Mouse (Mus musculus): Measurements from ENCODE around the gene Rps26. TPM values are rescaled to one million over a fixed set of nuclear protein-coding genes. Genes with fewer than 3 reads are reported as not detected.
A peak's percentile ranks its signal among the peaks of the same experiment; 100 is the strongest.

The Rps26 gene
- polyA plus RNA-seq (2015; fragmentation: Nextera tagmentation; extraction: Ambion mirVana): 482 and 485 TPM in 2 replicates

DNA sequence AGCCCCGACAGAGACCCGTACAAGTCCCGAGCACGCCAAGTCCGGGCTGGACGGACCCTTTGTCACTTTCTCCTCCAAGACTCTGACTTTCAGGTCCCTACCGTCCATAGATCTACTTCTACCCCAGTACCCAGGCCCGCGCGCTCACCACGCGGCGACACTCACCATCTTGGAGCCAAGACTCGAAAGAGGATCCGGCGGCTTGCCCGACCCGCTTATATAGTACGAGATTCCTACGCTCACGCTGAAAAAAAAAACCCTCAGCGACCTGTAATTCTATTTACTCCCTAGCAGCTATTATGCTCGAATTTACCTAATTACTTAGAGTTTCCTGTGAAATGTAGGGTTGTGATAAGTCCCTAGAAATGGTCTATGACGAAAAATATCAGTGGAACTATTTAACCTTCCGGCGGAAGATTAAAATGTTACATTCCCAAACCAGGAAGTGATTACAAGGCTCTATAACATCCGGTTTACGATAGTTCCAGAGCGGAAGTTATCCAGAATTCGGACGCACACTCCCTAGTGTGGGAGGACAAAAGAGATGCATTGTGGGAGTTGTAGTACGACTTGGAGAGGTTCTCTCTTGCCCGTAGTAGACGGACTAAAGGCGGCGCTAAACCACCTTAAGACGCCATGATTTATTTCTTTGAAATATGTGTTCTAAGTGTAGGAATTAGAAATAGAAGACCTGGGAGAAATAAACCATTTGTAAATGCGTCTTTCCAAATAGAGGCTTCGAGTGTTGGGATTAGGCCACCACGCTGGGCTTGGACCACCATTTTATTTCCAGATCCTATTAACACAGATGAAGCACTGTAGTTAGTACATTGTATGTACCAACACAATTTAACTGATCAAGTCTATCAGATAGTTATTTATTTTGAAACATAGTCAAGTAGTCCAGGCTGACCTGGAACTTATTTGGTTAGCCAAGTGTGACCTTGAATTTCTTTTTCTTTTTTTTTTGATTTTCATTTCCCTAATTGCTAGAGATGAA is at the start of gene Rps26:
Rps26 (minus strand) TSS at position 437 of the 1,000 bp plus-strand sequence.
- H3K4me1 ChIP-seq (replicated peaks): peaks cover 12% of the 10 kb centered on the region
- peak within 1 kb of the TSS; percentile 94 for H3K9ac ChIP-seq
- peak; percentile 97 for ATAC-seq (ENCODE audit: low FRiP score)
- under 1% methylated on average over 40 of the region's 40 CpGs for WGBS
- H3K4me2 ChIP-seq: peak within 1 kb of the TSS; percentile 93
- peak within 1 kb of the TSS; percentile 85 for H3K27ac ChIP-seq
- H3K9me3 ChIP-seq: no peaks in the 10 kb centered on the region
- H3K36me3 ChIP-seq: peaks cover 29% of the 10 kb centered on the region
- H3K4me3 ChIP-seq: peak within 1 kb of the TSS; percentile 84
- no peaks in the 10 kb centered on the region for H3K27me3 ChIP-seq

DNA sequence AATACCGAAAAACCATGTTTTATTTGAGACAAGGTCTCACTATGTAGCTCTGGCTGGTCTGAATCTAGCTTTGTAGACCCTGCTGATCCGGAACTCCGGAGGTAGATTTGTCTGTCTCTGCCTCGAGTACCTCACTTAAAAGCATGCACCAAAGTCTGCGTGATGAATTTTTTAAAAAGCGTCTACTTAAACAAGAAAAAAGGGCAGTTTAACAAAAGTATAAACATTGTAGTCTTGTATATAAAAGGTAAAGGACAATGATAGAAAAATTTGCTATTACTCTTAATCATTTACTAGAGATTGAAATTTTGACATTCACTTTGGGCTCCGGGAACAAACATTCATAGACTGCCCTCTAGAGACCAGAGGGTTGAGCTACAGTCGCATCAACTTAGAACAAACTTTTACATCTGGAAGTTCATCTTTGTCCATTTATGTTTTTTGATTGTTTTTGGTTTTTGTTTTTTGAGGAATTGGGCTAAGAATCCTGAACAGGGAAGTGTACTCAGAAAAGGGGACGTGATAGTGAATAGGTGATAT is 48.0 kb upstream of the Rps26 start:
- WGBS: 3% methylated on average over 9 of the region's 9 CpGs
- Histone ChIP-seq H3K9ac (peak overlapping the region; percentile 78; the same call in 1 of the 2 replicates), H3K4me2 (peak overlapping the region; percentile 86), H3K27me3 (peaks cover 11% of the 10 kb centered on the region), H3K36me3 (peaks cover 17% of the 10 kb centered on the region), H3K27ac (peak overlapping the region; percentile 68), H3K4me1 (replicated peaks) (peaks cover 13% of the 10 kb centered on the region), H3K4me3 (peak overlapping the region; percentile 58), H3K9me3 (no peaks in the 10 kb centered on the region)
- peak; percentile 9; the same call in 1 of the 2 replicates for ATAC-seq (ENCODE audit: low FRiP score)

DNA sequence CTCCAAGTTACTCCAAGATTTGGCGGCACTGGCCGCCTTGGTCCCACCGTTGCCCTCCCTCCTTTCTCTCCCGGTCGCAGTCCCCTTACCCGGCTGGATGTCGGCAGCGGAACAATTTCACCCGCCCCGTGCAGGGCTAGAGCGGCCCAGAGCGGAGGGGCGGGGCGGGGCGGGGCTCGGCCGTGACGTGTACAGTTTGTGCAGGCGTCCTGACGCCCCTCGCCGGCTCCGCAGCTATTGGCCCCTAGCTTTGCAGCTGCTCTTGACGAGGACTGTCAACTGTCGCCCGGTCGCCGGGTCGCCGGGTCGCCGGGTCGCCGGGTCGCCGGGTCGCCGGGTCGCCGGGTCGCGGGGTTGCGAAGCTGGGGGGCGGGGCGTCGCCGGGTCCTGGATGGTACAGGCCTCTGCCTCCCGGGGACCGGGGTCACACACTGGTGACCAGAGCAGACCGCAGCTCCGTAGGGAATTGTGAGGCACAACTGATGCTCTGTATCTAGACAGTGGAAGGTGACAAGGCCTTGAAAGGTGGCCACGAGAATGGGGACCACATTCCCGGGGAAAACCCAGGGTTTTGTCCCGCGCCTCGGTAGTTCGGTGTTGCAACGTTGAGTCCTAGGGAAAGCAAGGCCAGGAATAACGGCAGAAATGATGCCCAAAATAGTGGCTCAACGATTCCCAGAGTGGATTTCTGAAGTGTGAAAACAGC is 47.4 kb upstream of the Rps26 start, which contains the start of gene Suox:
Suox (minus strand) TSS at position 311 of the 706 bp plus-strand sequence.
- H3K27me3 ChIP-seq: peaks cover 11% of the 10 kb centered on the region
- under 1% methylated on average over 59 of the region's 60 CpGs for WGBS
- peak within 1 kb of the TSS; percentile 78 for H3K9ac ChIP-seq
- peaks cover 11% of the 10 kb centered on the region for H3K36me3 ChIP-seq
- H3K4me3 ChIP-seq: peak within 1 kb of the TSS; percentile 58
- peak; percentile 92 for ATAC-seq (ENCODE audit: low FRiP score)
- no peaks in the 10 kb centered on the region for H3K9me3 ChIP-seq
- H3K27ac ChIP-seq: peak within 1 kb of the TSS; percentile 68
- H3K4me2 ChIP-seq: peak within 1 kb of the TSS; percentile 86
- peaks cover 16% of the 10 kb centered on the region for H3K4me1 ChIP-seq (replicated peaks)

DNA sequence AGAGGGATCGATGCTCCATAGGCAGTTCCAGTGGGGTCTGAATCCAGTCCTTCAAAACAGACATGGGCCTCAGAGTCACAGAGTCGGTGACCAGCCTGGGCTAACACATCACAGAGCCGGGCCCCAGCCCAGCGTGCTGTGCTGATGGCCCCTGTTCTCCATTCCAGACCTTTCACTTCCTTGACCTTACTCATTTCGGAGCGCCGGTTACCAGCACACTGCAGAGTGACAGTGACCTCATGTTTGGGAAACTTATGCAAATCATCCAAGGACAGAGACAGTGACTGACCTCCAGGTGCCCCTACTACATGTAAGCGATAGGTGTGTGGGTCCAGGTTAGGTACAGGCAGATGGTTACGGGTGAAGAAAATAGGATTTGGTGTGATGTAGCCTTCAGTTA is 44.6 kb upstream of the Rps26 start:
- Histone ChIP-seq H3K36me3 (peaks cover 8% of the 10 kb centered on the region), H3K4me3 (no peak overlapping the region), H3K27ac (no peak overlapping the region), H3K4me2 (no peak overlapping the region), H3K9me3 (no peaks in the 10 kb centered on the region), H3K27me3 (peaks cover 11% of the 10 kb centered on the region), H3K4me1 (replicated peaks) (peaks cover 29% of the 10 kb centered on the region), H3K9ac (no peak overlapping the region)
- ATAC-seq (ENCODE audit: low FRiP score): no peak
- WGBS: 93% methylated on average over 9 of the region's 9 CpGs

DNA sequence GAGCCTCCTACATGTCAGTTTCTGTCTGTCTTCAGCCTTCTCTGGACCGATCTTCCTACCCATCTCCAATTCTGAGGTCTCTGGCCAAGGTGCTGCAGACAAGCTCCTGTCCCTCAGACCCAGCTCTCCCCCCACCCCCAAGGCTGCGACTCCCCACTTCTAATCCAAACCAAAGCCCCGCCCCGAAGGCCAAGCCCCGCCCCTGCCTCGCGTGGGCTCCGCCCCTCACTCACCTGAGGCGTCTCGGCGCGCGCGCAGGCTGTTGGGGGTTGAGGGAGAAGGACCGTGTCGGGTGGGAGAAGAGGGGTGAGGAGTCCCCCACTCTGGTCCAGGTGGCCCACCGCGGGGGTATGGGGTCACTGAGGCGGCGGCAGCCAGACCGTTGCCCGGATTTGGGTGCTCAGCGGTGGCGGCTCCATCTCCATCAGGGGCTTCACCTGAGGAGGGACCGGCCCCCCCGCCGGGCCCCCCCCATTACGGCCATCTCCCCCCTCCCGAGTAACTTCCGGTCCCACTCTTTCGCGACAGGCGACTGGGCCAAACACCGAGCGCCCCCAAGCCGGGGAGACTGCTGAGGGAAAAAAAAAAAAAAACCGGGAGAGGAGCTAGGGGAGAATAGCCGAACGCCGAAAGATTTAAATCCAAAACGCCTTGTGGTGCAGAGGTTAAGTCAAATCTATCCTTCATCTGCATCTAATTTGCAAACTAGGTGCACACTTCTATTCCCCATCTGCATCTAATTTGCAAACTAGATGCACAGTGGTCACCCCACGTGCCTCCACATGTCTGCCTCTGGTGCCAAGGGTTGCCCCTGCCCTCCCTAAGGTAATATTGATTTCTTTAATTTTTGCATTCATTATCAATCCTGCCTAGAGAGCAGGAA is 42.5 kb upstream of the Rps26 start:
- ATAC-seq (ENCODE audit: low FRiP score): peak; percentile 60
- H3K27ac ChIP-seq: peak overlapping the region; percentile 88

DNA sequence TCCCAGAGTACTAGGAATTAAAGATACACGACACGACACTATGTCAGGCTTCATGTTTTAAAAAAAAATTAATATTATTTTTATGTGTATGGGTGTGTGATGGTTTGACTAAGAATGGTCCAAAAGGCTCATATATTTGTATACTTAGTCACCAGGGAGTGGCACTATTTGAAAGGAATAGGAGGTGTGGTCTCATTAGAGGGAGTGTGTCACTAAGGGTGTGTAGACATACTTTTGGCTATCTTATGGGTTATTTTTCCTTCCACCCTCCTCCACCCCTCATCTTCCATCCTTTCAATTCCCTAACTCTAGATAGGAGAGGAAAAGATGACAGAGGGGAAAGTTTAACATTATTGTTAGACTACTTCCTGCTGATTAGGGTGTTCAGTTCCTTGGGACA is 39.3 kb upstream of the Rps26 start:
- no peak overlapping the region for H3K27ac ChIP-seq
- 95% methylated on average over 2 of the region's 2 CpGs for WGBS
- no peaks in the 10 kb centered on the region; the same call in 1 of the 2 replicates for H3K36me3 ChIP-seq
- H3K27me3 ChIP-seq: peaks cover 7% of the 10 kb centered on the region; the same call in 1 of the 2 replicates
- H3K4me2 ChIP-seq: no peak overlapping the region
- H3K9me3 ChIP-seq: no peaks in the 10 kb centered on the region
- no peak for ATAC-seq (ENCODE audit: low FRiP score)
- peaks cover 18% of the 10 kb centered on the region for H3K4me1 ChIP-seq (replicated peaks)
- no peak overlapping the region for H3K9ac ChIP-seq
- no peak overlapping the region for H3K4me3 ChIP-seq

More for the DNA sequence above, 42.5 kb upstream of the Rps26 start:
- 1% methylated on average over 42 of the region's 42 CpGs for WGBS
- no peaks in the 10 kb centered on the region for H3K9me3 ChIP-seq
- H3K4me2 ChIP-seq: peak overlapping the region; percentile 76
- H3K4me3 ChIP-seq: peak overlapping the region; percentile 76
- H3K4me1 ChIP-seq (replicated peaks): peaks cover 25% of the 10 kb centered on the region
- H3K9ac ChIP-seq: peak overlapping the region; percentile 83
- H3K36me3 ChIP-seq: peaks cover 8% of the 10 kb centered on the region
- H3K27me3 ChIP-seq: peaks cover 11% of the 10 kb centered on the region

DNA sequence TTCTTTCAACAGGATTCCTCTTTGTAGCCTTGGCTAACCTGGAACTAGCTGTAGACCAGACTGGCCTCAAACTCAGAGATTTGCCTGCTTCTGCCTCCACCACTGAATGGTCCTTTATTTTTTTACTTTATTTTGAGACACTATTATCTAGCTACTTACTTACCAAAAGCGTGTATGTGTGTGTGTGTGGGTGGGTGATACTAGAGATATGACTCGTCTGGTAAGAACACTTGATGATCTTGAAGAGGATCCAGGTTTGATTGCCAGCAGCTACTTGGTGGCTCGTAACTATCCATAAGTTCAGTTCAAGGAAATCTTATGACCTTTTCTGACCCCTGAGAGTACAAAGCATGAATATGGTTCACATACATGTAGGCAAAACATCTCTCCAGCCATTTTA is 38.8 kb upstream of the Rps26 start:
- peaks cover 18% of the 10 kb centered on the region for H3K4me1 ChIP-seq (replicated peaks)
- ATAC-seq (ENCODE audit: low FRiP score): no peak
- no peak overlapping the region for H3K27ac ChIP-seq
- H3K9ac ChIP-seq: no peak overlapping the region
- WGBS: 90% methylated on average over 3 of the region's 3 CpGs
- H3K4me3 ChIP-seq: no peak overlapping the region
- H3K27me3 ChIP-seq: peaks cover 3% of the 10 kb centered on the region; the same call in 1 of the 2 replicates
- no peak overlapping the region for H3K4me2 ChIP-seq
- no peaks in the 10 kb centered on the region for H3K9me3 ChIP-seq
- H3K36me3 ChIP-seq: no peaks in the 10 kb centered on the region

DNA sequence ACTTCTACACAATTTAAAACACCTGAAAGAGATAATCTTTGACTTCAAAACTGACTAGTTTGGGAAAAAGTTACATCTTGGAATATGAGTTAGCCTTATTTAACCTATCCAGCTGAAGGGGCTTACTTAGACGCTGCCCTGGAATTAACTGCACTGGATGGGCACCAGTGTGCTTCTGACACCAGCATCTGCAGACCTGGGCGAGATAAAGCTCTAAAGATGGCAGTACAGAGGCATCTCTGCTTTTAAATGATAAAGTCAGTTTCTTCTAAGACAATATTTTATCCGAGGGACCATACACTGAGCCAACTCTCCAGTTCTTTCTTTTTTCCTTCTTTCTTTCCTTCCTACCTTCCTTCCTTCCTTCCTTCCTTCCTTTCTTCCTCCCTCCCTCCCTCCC is 38.3 kb upstream of the Rps26 start:
- H3K4me2 ChIP-seq: no peak overlapping the region
- WGBS: 72% methylated on average over 3 of the region's 3 CpGs
- H3K4me3 ChIP-seq: no peak overlapping the region
- no peak for ATAC-seq (ENCODE audit: low FRiP score)
- no peaks in the 10 kb centered on the region for H3K36me3 ChIP-seq
- H3K27me3 ChIP-seq: no peaks in the 10 kb centered on the region
- H3K9ac ChIP-seq: no peak overlapping the region
- H3K27ac ChIP-seq: no peak overlapping the region
- peaks cover 18% of the 10 kb centered on the region for H3K4me1 ChIP-seq (replicated peaks)
- no peaks in the 10 kb centered on the region for H3K9me3 ChIP-seq

DNA sequence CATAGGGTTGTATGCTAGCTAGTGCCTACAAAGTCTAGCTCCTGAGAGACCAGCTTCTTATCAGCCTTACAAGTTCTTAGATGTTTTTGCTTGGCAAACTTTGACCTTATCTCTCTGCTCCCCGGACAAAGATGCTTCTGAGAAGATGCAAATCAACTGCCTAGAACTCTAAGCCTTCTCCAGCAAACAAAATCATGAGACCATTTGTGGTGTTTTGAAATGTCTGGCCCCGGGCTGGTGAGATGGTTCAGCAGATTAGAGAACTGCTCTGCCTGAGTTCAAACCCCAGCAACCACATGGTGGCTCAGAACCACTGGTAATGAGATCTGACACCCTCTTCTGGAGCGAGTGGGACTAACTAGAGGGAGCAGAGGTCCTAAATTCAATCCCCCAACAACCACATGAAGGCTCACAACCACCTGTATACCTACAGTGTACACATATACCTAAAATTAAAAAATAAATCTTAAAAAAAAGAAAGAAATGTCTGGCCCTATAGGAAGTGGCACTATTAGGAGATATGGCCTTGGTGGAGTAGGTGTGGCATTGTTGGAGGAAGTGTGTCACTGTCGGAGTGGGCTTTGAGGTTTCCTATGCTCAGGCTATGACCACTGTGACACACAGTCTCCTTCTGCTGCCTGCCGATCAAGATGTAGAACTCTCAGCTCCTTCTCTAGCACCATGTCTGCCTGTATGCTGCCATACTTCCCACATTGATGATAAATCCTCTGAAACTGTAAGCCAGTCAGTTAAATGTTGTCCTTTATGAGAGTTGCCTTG is 37.1 kb upstream of the Rps26 start:
- Histone ChIP-seq H3K4me3 (no peak overlapping the region), H3K9ac (no peak overlapping the region), H3K36me3 (no peaks in the 10 kb centered on the region), H3K4me2 (no peak overlapping the region), H3K9me3 (no peaks in the 10 kb centered on the region), H3K4me1 (replicated peaks) (peaks cover 11% of the 10 kb centered on the region), H3K27me3 (no peaks in the 10 kb centered on the region), H3K27ac (no peak overlapping the region)
- no peak for ATAC-seq (ENCODE audit: low FRiP score)
- 71% methylated on average over 5 of the region's 5 CpGs for WGBS

DNA sequence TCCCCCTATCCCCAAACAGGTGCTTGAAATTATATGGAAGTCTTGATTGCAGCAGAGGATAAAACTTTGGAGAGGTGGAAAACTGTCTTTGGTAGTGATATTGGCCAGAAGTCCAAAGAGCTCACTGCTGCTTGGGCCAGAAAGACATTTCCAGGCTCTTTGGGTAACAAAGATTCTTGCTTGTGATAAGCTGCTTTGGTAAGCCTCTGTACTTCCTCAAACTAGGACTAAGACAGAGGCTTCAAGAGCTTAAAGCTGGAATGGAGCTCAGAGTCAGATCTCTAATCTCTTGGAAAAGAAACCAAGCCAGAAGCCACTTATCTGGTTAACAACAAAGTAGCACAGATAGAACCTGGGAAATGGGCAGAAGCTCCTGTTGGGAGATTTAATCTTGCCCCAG is 35.9 kb upstream of the Rps26 start:
- no peaks in the 10 kb centered on the region for H3K9me3 ChIP-seq
- no peaks in the 10 kb centered on the region for H3K36me3 ChIP-seq
- no peak overlapping the region for H3K9ac ChIP-seq
- H3K4me3 ChIP-seq: no peak overlapping the region
- H3K4me2 ChIP-seq: no peak overlapping the region
- no peaks in the 10 kb centered on the region for H3K4me1 ChIP-seq (replicated peaks)
- no peaks in the 10 kb centered on the region for H3K27me3 ChIP-seq
- no peak for ATAC-seq (ENCODE audit: low FRiP score)
- no peak overlapping the region for H3K27ac ChIP-seq

DNA sequence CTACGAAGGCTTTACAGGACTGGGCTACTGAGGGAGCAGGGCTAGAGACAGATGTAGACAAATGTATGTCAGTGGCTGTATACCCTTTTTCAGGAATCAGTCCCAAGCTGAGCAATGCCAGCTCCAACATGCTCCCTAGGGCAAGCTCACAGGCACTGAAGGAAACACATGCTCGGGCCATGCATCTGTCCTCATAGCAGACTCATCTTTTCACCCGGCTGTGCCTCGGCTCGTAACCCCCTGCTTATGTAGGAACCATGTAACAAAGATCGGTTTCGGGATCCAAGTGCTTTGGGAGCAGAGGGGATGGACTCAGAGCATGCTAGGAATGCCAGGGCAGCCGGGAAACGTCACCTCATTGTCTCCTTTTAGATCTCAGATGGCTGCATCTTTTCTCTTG is 32.9 kb upstream of the Rps26 start:
- H3K4me2 ChIP-seq: no peak overlapping the region
- H3K4me1 ChIP-seq (replicated peaks): no peaks in the 10 kb centered on the region
- H3K9me3 ChIP-seq: no peaks in the 10 kb centered on the region
- no peak for ATAC-seq (ENCODE audit: low FRiP score)
- no peaks in the 10 kb centered on the region for H3K27me3 ChIP-seq
- H3K9ac ChIP-seq: no peak overlapping the region
- H3K4me3 ChIP-seq: no peak overlapping the region
- 50% methylated on average over 9 of the region's 9 CpGs for WGBS
- no peaks in the 10 kb centered on the region for H3K36me3 ChIP-seq
- no peak overlapping the region for H3K27ac ChIP-seq
